Mouse (Mus musculus): Measurements from ENCODE around the gene Nedd9. TPM values are rescaled to one million over a fixed set of nuclear protein-coding genes. Genes with fewer than 3 reads are reported as not detected.

Gene Nedd9
- total and polyA plus RNA-seq, 3 experiments: 0.15 to 0.25 TPM; not detected in 1

DNA sequence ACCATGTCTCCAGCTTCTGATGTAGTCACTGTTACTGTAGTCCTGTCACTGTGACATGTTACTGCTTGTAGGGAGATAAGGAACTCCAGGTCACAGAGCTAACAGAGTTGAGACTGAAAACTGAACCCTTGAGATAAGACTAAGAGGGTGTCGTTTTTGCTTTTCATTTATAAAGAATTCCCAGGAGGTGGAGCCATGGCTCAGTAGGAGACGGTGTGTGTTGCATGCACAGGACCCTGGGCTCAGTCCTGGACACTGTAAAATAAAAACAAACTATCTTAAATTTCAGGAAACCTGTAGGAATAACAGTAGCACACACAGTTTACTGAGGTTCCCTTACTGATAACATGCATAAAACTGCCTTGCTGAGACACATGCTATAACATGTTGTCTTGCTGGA lies 188.6 kb downstream of the Nedd9 start:
- Histone ChIP-seq H3K36me3 (ENCODE audit: control insufficient read depth in 1 of 2, insufficient read depth in 2 of 2, low read length in 2 of 2) (no peaks in the 10 kb centered on the region), H3K4me3 (ENCODE audit: control insufficient read depth in 1 of 2, insufficient read depth in 1 of 2, low read depth in 2 of 2, low read length in 2 of 2) (no peak overlapping the region), H3K4me1 (ENCODE audit: control insufficient read depth in 1 of 2, insufficient read depth in 2 of 2, low read length in 2 of 2) (no peaks in the 10 kb centered on the region), H3K79me2 (ENCODE audit: control insufficient read depth, insufficient read depth, low read length, poor library complexity) (no peaks in the 10 kb centered on the region), H3K9me3 (replicated peaks; ENCODE audit: insufficient read depth, low read length) (no peaks in the 10 kb centered on the region), H3K27me3 (ENCODE audit: control insufficient read depth in 1 of 2, insufficient read depth in 2 of 2, low read length in 2 of 2) (peaks cover 0 to 2% of the 10 kb centered on the region in 2 experiments; a peak in 2 of 4 replicates), H3K9ac (ENCODE audit: control insufficient read depth, low read depth, low read length, poor library complexity, severe bottlenecking) (no peak overlapping the region), H3K27ac (ENCODE audit: control insufficient read depth, low read depth, low read length) (no peak overlapping the region)
- no peak for DNase-seq (ENCODE audit: low read depth, low spot score)
- TF ChIP-seq E2F4 (IDR thresholded peaks at IDR 0.05; ENCODE audit: borderline replicate concordance, low read depth, low read length): no peak
- no peak for TF ChIP-seq POLR2AphosphoS5 (IDR thresholded peaks at IDR 0.05; ENCODE audit: borderline replicate concordance, low read depth, low read length)
- no peak for TF ChIP-seq MAX (IDR thresholded peaks at IDR 0.05; ENCODE audit: low read length)
- TF ChIP-seq RCOR1 (IDR thresholded peaks at IDR 0.05; ENCODE audit: low read depth, low read length): no peak
- TF ChIP-seq ZKSCAN1 (IDR thresholded peaks at IDR 0.05; ENCODE audit: low read depth, low read length): no peak
- no peak for TF ChIP-seq USF2 (IDR thresholded peaks at IDR 0.05; ENCODE audit: borderline replicate concordance in 1 of 2, insufficient read depth in 1 of 2, low read depth in 1 of 2, low read length in 2 of 2)
- no peak for TF ChIP-seq MXI1 (IDR thresholded peaks at IDR 0.05; ENCODE audit: low read depth, low read length)
- TF ChIP-seq CTCF (IDR thresholded peaks at IDR 0.05 in 2 of 3, conservative IDR thresholded peaks at IDR 0.05 in 1 of 3; ENCODE audit: control insufficient read depth in 1 of 3, insufficient read depth in 1 of 3, low read depth in 2 of 3, low read length in 3 of 3, poor library complexity in 1 of 3, severe bottlenecking in 1 of 3): no peak
- TF ChIP-seq POLR2A (IDR thresholded peaks at IDR 0.05; ENCODE audit: control insufficient read depth in 1 of 2, insufficient read depth in 1 of 2, low read depth in 1 of 2, low read length in 2 of 2, poor library complexity in 1 of 2): no peak
- no peak for TF ChIP-seq CHD2 (IDR thresholded peaks at IDR 0.05; ENCODE audit: low read length)
- TF ChIP-seq ETS1 (IDR thresholded peaks at IDR 0.05; ENCODE audit: low read depth, low read length): no peak
- no peak for TF ChIP-seq TAL1 (IDR thresholded peaks at IDR 0.05; ENCODE audit: low read length)
- no peak for TF ChIP-seq MAFK (IDR thresholded peaks at IDR 0.05; ENCODE audit: borderline replicate concordance, low read depth, low read length)

DNA sequence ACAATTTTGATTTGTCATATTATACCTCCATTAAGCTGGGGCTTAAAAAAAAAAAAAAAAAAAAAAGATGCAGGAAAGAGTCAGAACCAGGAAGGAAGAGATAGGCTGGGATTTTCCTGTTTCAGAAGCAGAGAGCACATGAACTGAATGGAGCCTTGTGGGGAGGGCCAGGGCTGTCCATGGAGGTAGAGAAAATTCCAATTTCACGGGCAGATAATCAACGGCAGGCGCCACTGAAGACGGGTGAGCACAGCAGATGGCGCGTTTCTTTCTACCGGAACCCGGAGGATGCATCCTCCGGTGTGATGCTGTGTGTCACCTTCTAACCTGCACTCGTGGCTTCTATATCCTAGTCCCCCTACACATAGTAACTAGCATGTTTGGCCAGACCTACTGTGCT lies 190.8 kb downstream of the Nedd9 start:
- no peak for TF ChIP-seq MXI1 (IDR thresholded peaks at IDR 0.05; ENCODE audit: low read depth, low read length)
- TF ChIP-seq TBP (IDR thresholded peaks at IDR 0.05; ENCODE audit: low read depth, low read length): no peak
- no peak for TF ChIP-seq RAD21 (IDR thresholded peaks at IDR 0.05; ENCODE audit: low read depth, low read length)
- TF ChIP-seq POLR2A (IDR thresholded peaks at IDR 0.05; ENCODE audit: control insufficient read depth in 1 of 2, insufficient read depth in 1 of 2, low read depth in 1 of 2, low read length in 2 of 2, poor library complexity in 1 of 2): no peak
- TF ChIP-seq POLR2AphosphoS2 (IDR thresholded peaks at IDR 0.05; ENCODE audit: low read length): no peak
- TF ChIP-seq TCF12 (IDR thresholded peaks at IDR 0.05; ENCODE audit: low read depth, low read length): no peak
- no peak for TF ChIP-seq MAX (IDR thresholded peaks at IDR 0.05; ENCODE audit: low read length)
- TF ChIP-seq MAZ (IDR thresholded peaks at IDR 0.05; ENCODE audit: low read depth, low read length): no peak
- Histone ChIP-seq H3K27ac (ENCODE audit: control insufficient read depth, low read depth, low read length) (no peak overlapping the region), H3K79me2 (ENCODE audit: control insufficient read depth, insufficient read depth, low read length, poor library complexity) (no peaks in the 10 kb centered on the region), H3K36me3 (ENCODE audit: control insufficient read depth in 1 of 2, insufficient read depth in 2 of 2, low read length in 2 of 2) (no peaks in the 10 kb centered on the region), H3K4me1 (ENCODE audit: control insufficient read depth in 1 of 2, insufficient read depth in 2 of 2, low read length in 2 of 2) (no peaks in the 10 kb centered on the region), H3K4me3 (ENCODE audit: control insufficient read depth in 1 of 2, insufficient read depth in 1 of 2, low read depth in 2 of 2, low read length in 2 of 2) (no peak overlapping the region), H3K9ac (ENCODE audit: control insufficient read depth, low read depth, low read length, poor library complexity, severe bottlenecking) (no peak overlapping the region), H3K9me3 (replicated peaks; ENCODE audit: insufficient read depth, low read length) (no peaks in the 10 kb centered on the region), H3K27me3 (ENCODE audit: control insufficient read depth in 1 of 2, insufficient read depth in 2 of 2, low read length in 2 of 2) (peaks cover 0 to 2% of the 10 kb centered on the region in 2 experiments; a peak in 3 of 4 replicates)
- DNase-seq (ENCODE audit: low read depth, low spot score): no peak
